Mouse (Mus musculus) G1E (cell line): ENCODE results near the gene Ces1a.

ENCODE experiments used
- CTCF ChIP-seq: IDR thresholded peaks from 2 replicates; pipeline ENCODE4 v1.5.1; 2012; ENCODE audit warnings: low read depth, low read length, inconsistent platforms, mixed read lengths
- POLR2AphosphoS5 ChIP-seq: IDR thresholded peaks from 2 replicates; pipeline ENCODE4 v1.6.1; 2012; ENCODE audit warnings: low read depth, low read length, inconsistent platforms; ENCODE audit not compliant: insufficient replicate concordance

DNA sequence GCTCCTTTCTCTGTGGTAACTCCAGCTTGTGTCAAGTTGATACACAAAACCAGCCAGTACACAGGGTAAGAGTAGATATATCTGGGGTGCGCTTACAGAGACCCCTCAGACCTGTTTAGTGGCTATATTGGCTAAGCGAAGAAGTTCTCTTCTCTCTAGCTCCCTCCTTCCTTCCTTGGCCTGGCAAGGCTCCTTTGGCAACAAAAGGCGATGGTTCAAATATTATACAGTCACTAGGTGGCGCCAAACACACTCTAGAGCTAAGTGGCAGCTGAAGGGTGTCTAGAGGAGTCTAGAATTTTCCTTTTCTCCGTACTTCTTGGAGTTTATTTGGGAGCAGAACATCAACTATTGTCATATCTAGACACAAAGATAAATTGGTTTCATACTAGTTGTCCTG lies 37.7 kb downstream of the Ces1a start:
- no peak for TF ChIP-seq CTCF
- TF ChIP-seq POLR2AphosphoS5, result no peak
